Mouse (Mus musculus) ES-E14 (cell line): Measurements from ENCODE around the gene Mrpl22.

Experiments
- CHD2 ChIP-seq: IDR thresholded peaks from 2 replicates; pipeline ENCODE4 v1.6.1; 2014; ENCODE audit warnings: mild to moderate bottlenecking, low read depth, low read length, inconsistent platforms
- HCFC1 ChIP-seq: IDR thresholded peaks from 2 replicates; pipeline ENCODE4 v1.6.1; 2012; ENCODE audit warnings: low read length, inconsistent platforms, borderline replicate concordance; ENCODE audit not compliant: insufficient read depth
- MAFK ChIP-seq: IDR thresholded peaks from 2 replicates; pipeline ENCODE4 v1.6.1; 2014; ENCODE audit warnings: mild to moderate bottlenecking, low read depth, low read length, inconsistent platforms; ENCODE audit not compliant: insufficient read depth
- ZC3H11A ChIP-seq: IDR thresholded peaks from 2 replicates; pipeline ENCODE4 v1.6.1; 2012; ENCODE audit warnings: low read depth, mild to moderate bottlenecking, inconsistent platforms, low read length, borderline replicate concordance
- ZNF384 ChIP-seq: IDR thresholded peaks from 2 replicates; pipeline ENCODE4 v1.6.1; 2012; ENCODE audit warnings: low read depth, low read length, inconsistent platforms

DNA sequence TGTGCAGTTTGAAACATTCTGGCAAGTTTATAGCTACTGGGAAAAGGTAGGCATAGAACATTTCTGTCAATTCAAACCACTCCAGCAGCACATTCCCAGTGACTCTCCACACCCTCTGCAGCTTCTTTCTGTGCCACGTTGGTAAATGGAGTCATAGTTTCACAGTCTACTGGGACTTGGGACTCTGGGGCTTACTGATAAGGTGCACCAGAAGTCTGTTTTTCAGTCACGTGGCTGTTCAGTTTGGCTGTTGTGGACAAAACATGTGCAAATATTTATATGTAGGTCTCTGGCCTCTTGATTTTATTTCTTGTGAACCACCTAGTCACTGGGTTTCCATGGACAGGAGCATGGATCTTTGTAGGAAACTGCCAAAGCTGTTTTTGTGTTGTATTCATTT lies 43.9 kb upstream of the Mrpl22 start:
- TF ChIP-seq MAFK (no peak), HCFC1 (no peak), ZC3H11A (no peak), CHD2 (no peak), ZNF384 (no peak)
